Mouse (Mus musculus): ENCODE measurements around the gene Slc48a1.

The Slc48a1 gene

DNA sequence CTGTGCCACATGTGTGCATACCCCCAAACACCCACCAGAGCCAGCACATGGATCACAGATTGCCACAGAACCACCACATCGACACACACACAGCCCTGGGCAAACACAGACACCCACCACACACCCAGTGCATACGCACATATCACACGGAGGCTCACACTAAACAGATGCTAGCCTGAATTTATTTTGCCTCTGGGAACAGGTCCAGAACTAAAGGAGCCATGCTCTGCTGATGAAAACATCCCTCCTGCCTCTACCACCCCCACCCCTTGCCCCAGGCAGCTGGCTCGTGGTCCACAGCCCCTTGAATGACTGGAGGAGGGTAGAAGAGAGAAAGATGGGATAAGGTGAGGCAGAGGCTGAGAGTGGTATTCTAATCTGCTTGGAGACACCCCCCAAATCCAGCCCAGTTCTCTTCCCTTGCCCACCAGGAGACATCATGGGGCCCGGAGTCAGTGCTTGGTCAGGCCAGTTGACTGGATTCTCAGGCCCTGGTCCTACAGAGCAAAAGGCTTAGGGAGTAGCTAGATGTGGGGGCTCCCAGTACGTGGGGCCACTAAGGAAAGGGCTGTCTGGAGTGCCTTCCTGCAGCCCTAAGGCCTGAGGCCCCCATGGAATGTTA, 50.0 kb downstream of the Slc48a1 start:
- no peak for DNase-seq

DNA sequence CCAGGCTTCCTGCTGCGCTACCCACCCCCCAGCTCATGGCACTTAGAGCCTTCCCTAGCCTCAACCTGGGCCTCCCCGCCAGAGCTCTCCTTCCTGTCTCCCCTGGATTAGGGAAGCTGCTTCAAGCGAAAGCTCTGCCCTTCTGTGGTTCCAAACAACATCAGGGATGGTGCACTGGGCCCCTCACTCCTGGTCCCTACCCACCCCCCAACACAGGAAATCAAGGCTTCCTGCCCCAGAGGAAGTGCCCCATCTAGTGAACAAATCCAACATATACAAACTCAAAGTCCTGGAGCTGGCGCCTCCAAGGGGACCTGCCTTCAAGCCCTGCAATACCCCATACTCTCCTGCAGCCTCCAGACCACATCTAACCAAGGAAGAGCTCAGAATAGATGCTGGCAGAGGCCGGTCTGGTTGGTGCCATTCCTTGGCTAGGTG, 50.6 kb downstream of the Slc48a1 start:
- no peak for DNase-seq

GRCm38 (mm10) chr15:97829432-97829831, 51.1 kb downstream of the Slc48a1 start:
- DNase-seq = no peak

GRCm38 (mm10) chr15:97830253-97830787, 52.0 kb downstream of the Slc48a1 start:
- DNase-seq = no peak

- peak; percentile 72 for DNase-seq
These were observed 52.5 kb downstream of the Slc48a1 start for GRCm38 (mm10) chr15:97830788-97831241.

- peak; percentile 60 for DNase-seq
These were observed 53.1 kb downstream of the Slc48a1 start for GRCm38 (mm10) chr15:97831242-97831986.

DNA sequence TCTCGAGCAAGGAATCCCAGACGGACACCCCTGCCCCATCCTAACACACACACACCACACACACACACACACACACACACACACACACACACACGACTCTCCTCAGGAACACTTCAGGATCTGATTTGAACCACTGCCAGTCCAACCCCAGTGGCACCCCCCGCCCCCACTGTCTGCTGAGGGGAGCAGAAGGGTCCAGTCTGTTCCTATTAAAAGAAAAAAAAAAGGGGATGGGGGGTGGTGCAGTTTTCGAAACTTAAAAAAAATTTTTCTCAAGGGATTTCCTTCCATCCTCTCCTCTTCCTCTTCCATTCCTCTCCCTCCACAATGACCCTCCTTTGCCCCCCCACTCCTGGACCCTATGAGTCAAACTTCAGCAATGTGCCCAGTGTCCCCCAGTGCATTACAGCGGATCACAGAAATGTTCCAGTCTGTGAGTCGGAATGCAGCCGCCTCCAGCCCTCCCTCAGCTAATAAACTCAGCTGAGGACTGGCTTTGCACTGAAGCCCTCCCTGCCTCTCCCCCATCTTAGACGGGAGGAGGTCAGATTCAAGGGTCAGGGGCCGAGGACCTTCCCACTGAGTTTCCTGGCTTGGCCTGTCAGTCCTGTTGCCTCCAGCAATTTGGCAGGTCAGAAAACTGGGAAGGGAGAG, 53.8 kb downstream of the Slc48a1 start:
- DNase-seq = peak; percentile 70

DNA sequence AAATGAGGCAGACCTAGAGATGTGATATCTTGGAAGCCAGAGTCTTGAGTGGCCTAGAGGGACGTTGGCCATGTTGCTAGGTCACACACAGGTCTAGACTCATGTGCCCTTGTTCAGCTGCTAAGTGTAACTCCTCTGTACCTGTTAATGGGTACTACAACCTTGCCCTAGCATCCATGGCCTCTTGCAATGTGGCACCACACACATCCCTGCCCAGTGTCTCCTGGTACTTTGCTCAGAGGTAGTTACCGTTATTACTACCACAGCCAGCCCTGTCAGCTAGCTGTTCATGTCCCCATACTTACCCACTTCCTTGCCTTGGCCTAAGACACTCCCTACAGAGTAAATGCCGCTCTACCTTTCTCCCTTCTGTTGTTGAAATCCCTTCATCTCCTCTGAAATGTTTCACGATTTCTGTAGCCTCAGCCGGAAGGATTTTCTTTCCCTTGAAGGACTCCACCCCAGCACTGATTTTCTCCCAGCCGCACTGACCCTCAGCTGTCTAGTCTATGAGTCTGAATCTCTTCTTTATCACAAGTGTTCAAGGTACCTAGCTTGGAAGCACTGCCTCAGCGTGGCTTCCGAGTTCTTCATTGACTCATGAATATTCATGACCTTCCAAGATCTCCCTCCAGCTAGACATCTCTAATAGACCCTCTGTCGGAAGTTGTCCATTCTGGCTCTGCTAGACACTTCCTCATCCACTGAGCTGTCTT, 54.6 kb downstream of the Slc48a1 start:
- no peak for DNase-seq

- no peak for DNase-seq
These were observed 58.0 kb downstream of the Slc48a1 start for GRCm38 (mm10) chr15:97836153-97836893.

DNA sequence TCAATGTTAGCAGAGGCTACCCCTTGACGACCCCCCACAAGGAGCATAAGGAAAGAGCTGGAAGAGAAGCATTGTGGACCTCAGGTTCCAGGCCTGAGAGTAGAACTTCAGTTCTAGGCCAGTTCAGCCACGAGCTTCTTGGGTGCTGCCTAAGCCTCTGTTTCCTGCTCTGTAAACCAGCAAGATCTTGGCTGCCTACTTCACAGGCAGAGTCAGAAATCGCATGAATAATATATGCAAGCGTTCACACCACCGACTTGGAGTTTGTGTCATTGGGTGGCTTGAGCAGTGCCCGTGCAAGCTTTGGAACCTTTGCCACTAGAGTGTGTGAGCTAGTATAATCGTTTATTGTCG, 58.6 kb downstream of the Slc48a1 start:
- no peak for DNase-seq

DNA sequence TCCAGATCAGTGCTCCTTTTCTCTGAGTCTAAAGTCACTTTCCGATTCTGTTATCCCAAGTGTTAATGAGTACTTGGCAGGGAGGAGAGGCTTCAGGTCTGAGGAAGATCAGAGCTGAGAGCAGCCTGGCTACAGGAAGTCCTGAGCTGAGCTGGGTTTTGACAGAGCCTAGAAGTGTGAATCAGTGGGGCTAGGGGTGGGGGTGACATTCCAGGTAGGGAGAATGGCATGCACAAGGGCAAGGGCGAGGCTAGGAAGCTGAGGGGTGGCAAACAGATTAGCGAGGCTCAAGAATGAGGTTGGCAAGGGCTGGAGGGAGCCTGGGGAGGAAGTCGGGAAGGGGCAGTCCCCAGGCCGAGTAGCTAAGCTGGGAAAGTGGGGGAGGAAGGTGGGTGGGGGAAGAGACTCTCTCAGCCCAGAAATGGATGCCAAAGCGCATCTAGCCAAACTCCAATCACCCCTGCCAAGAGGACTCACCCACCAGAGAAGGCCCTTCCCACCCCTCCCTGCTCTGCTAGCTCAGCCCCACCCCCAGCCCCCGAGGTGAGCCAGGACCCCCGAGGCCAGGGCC, 59.3 kb downstream of the Slc48a1 start:
- no peak for DNase-seq

DNA sequence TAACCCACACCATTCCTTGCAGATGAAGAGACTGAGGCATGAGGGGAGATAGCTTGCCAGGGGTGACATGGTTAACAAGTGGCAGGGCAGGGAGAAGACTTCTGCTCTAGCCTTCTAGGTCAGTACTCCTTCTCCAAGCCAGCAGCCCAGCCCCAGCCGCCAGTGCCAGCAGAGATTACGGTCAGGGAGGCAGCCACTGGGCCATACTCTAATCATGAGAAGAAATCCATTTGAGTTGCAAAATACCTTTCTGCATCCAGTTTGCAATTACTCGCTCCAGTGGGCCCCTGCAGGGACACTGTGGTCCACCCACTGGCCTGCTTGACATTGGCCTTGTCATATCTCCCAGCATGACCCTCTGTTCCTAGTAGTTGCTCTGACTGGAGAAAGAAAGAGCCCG, 60.1 kb downstream of the Slc48a1 start:
- peak; percentile 53 for DNase-seq

- no peak for DNase-seq
These were observed 60.7 kb downstream of the Slc48a1 start for GRCm38 (mm10) chr15:97839012-97839411.

DNA sequence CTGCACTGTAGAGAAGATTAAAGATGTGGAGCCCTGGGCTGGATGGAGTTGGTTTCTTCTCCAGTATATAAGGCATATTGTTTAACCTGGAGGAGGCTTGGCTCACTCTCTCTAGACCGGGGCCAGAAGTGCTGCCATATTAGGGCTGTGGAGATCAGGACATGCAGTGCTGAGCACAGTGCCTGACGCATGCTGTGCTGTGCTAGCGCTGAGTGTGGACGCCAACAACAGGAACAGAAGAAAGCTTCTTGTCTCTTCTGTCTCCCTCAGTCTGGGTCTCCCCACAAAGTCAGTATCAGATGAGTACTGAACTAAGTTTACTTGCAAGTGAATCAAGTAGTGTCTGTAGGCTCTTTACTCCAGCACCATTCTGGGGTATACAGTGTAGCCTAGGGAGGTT, 61.2 kb downstream of the Slc48a1 start:
- no peak for DNase-seq

- DNase-seq = peak; percentile 87
These were observed 61.7 kb downstream of the Slc48a1 start for GRCm38 (mm10) chr15:97839991-97840455.

DNA sequence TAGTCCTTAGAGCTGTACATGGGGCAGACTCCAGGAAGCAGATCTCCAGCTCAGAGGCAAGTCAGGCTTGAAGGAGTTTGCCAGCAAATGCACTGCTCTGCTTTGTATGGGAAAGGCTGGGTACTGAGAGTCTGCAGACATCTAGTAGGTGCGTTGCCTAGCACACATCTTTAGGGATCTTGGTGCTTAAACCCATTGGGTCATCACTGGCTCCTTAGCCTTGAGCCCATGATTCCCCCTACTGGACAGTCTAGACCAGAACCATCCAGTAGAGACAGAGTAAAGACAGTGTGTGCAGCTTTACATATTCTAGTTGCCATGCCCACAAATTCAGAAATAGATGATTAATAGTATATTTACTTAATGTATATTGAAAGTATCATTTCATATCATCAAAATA, 62.5 kb downstream of the Slc48a1 start:
- no peak for DNase-seq

DNA sequence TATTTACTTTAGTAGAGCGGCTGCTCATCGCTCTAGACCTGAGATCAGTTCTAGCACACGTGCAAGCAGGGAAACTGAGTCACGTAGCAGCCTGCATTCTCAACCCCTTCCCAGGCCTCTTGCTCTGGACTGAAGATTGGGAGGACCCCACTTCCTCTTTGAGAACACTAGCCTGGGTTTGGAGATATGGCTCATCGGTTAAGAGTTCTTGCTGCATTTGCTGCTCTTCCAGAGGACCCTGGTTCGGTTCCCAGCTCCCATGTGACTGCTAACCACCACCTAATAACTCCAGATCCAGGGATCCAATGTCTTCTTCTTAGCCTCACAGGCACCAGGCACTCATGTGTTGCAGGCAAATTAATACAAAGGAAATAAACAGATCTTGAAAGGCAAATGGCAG, 63.1 kb downstream of the Slc48a1 start:
- no peak for DNase-seq

DNA sequence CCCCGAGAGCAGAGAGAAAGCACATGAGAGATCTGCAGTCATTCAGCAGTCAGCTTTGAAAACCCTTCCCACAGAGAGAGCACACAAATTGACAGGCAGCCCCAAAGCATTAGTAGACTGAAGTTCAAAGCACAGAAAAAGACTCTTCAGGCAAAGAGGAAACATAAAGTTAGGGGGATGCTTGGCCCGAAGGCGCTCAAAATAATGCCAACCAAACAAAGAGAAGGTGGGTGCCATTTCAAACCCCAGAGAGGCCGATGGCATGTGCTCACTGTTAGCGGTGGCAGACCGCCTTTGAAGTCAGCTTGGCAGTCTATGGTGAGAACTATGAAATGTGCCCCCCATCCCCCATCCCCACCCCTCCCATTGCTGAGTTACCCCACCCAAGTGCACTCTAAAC, 63.7 kb downstream of the Slc48a1 start:
- DNase-seq = no peak

All from kidney, adult 11 months (tissue).